8 mouse cellular contexts compared by ENCODE assay signal in the genomic region with DNA sequence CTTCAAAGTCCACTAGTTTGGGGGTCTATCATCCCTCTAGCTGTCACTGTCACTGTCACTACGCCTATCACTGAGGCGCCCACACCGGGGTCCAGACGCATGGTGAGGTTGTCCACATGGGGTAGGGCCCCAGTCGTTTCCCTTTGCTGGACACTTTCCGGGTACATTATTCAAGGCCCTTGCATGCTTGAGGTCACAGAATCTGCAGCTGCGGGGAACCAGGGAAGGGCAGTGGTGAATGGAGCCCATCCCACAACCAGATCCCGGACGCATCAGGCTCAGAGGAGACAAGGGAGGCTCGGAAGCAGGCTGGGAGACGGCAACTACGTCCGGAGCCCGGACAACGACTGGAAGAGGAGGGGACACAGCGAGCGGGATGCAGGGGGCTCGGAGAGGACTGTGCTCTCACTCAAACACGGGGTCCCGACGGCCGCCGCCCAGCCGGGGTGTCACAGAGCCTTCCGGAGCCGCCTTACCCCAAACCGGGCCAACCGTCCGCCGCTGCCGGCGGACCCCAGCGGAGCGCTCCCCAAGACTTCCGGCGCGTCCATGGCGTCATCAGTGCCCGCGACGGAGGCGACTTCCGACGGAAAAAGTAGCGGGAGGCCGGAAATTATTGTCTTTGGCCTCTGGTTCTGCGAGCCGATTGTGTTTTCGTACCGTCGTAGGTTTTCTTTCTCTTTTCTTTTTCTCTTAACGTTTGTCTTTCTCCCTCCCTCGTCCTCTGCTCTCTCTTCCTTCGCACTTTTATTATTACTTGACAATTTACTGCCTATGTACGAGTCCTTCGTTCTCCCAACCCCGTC. TPM values are rescaled to one million over a fixed set of nuclear protein-coding genes. Genes with fewer than 3 reads are reported as not detected.
A peak's percentile ranks its signal among the peaks of the same experiment; 100 is the strongest.
DNase-seq lines count a peak whose midpoint lies in the region; ATAC-seq and TF ChIP-seq lines count a peak whose summit lies in the region.

A gene (minus strand): TSS at position 567 of the 806 bp plus-strand sequence.

- under 1% methylated on average over 57 of the region's 57 CpGs for WGBS in forebrain, embryonic 10.5 days
- under 1% methylated on average over 57 of the region's 57 CpGs for WGBS in heart, embryonic 15.5 days
- WGBS in liver, embryonic 14.5 days (ENCODE audit: insufficient replicate concordance), result under 1% methylated on average over 57 of the region's 57 CpGs
- under 1% methylated on average over 45 of the region's 57 CpGs for WGBS in neural tube, embryonic 11.5 days
- under 1% methylated on average over 55 of the region's 57 CpGs for WGBS in stomach, postnatal 0 days

- H3K4me1 ChIP-seq in forebrain, embryonic 10.5 days, result peaks cover 22% of the 10 kb centered on the region
- peaks cover 21% of the 10 kb centered on the region for H3K4me1 ChIP-seq in heart, embryonic 15.5 days (replicated peaks)
- peaks cover 12 to 13% of the 10 kb centered on the region in 2 experiments for H3K4me1 ChIP-seq in liver, embryonic 14.5 days (replicated peaks; ENCODE audit: control insufficient read depth in 2 of 2, insufficient read depth in 2 of 2, low read length in 1 of 2)
- H3K4me1 ChIP-seq in neural tube, embryonic 11.5 days (ENCODE audit: control insufficient read depth, insufficient read depth, low read length), result peaks cover 11% of the 10 kb centered on the region; the same call in 1 of the 2 replicates
- H3K4me1 ChIP-seq in stomach, postnatal 0 days (replicated peaks; ENCODE audit: control insufficient read depth, insufficient read depth), result peaks cover 5% of the 10 kb centered on the region; the same call in 1 of the 2 replicates

- TF ChIP-seq EP300 in liver, embryonic 14.5 days (IDR thresholded peaks at IDR 0.05; ENCODE audit: low read depth), result no peak
- TF ChIP-seq EP300 in stomach, postnatal 0 days (optimal IDR thresholded peaks at IDR 0.05), result no peak

- peak; percentile 77 to 86 for DNase-seq in CD8-positive naive resting alpha-beta T cell, adult 2 months (ENCODE audit: low read depth in 2 of 2, low spot score in 2 of 2)
- peak; percentile 87 for DNase-seq in c-Kit-positive CD71-negative TER-119-negative erythroid progenitor cells, embryonic 14.5 days (ENCODE audit: low read depth)
- peak; percentile 87 for DNase-seq in forebrain, embryonic 10.5 days (ENCODE audit: extremely low spot score, low spot score)
- DNase-seq in kidney, postnatal 25 days, result peak; percentile 93 to 95
- peak; percentile 74 to 78 (median 77) for DNase-seq in liver, embryonic 14.5 days (ENCODE audit: low read depth in 3 of 3, low spot score in 3 of 3)
- peak; percentile 93 for DNase-seq in neural tube, embryonic 11.5 days (ENCODE audit: low spot score)
- DNase-seq in stomach, postnatal 0 days (ENCODE audit: low spot score), result peak; percentile 91

- H3K27me3 ChIP-seq in forebrain, embryonic 10.5 days (ENCODE audit: poor library complexity, severe bottlenecking), result no peaks in the 10 kb centered on the region
- no peaks in the 10 kb centered on the region for H3K27me3 ChIP-seq in heart, embryonic 15.5 days
- no peaks in the 10 kb centered on the region for H3K27me3 ChIP-seq in liver, embryonic 14.5 days (ENCODE audit: control insufficient read depth, insufficient read depth, low read length)
- no peaks in the 10 kb centered on the region for H3K27me3 ChIP-seq in neural tube, embryonic 11.5 days (ENCODE audit: control insufficient read depth, insufficient read depth, low read length)
- no peaks in the 10 kb centered on the region for H3K27me3 ChIP-seq in stomach, postnatal 0 days (ENCODE audit: control insufficient read depth, insufficient read depth, low read length)

- H3K4me3 ChIP-seq in forebrain, embryonic 10.5 days, result peak within 1 kb of the TSS; percentile 96
- peak within 1 kb of the TSS; percentile 85 for H3K4me3 ChIP-seq in heart, embryonic 15.5 days
- H3K4me3 ChIP-seq in liver, embryonic 14.5 days (ENCODE audit: insufficient read depth in 1 of 2, low read depth in 2 of 2, low read length in 2 of 2), result peak within 1 kb of the TSS; percentile 74 to 83
- peak within 1 kb of the TSS; percentile 97 for H3K4me3 ChIP-seq in neural tube, embryonic 11.5 days (ENCODE audit: low read depth, low read length)
- peak within 1 kb of the TSS; percentile 91 for H3K4me3 ChIP-seq in stomach, postnatal 0 days (ENCODE audit: low read depth, low read length)

- ATAC-seq in heart, embryonic 15.5 days (replicated peaks; ENCODE audit: insufficient number of reproducible peaks, insufficient read depth, low FRiP score, low read depth), result peak; percentile 68; the same call in 1 of the 2 replicates
- ATAC-seq in liver, embryonic 14.5 days (ENCODE audit: insufficient read depth), result peak; percentile 80
- peak; percentile 60 for ATAC-seq in neural tube, embryonic 11.5 days (ENCODE audit: insufficient read depth, low FRiP score, low TSS enrichment)
- peak; percentile 71 for ATAC-seq in stomach, postnatal 0 days (ENCODE audit: low FRiP score, low TSS enrichment)

- H3K9me3 ChIP-seq in forebrain, embryonic 10.5 days, result no peaks in the 10 kb centered on the region
- H3K9me3 ChIP-seq in heart, embryonic 15.5 days (replicated peaks), result no peaks in the 10 kb centered on the region
- no peaks in the 10 kb centered on the region for H3K9me3 ChIP-seq in liver, embryonic 14.5 days (ENCODE audit: control insufficient read depth, low read length)
- H3K9me3 ChIP-seq in neural tube, embryonic 11.5 days (ENCODE audit: control insufficient read depth, low read length), result no peaks in the 10 kb centered on the region
- H3K9me3 ChIP-seq in stomach, postnatal 0 days (ENCODE audit: control insufficient read depth, low read length), result no peaks in the 10 kb centered on the region

- no peak for TF ChIP-seq CTCF in liver, embryonic 14.5 days (IDR thresholded peaks at IDR 0.05; ENCODE audit: low read depth)
- TF ChIP-seq CTCF in stomach, postnatal 0 days (IDR thresholded peaks at IDR 0.05; ENCODE audit: low read depth), result no peak

- peak within 1 kb of the TSS; percentile 88 for H3K27ac ChIP-seq in forebrain, embryonic 10.5 days
- H3K27ac ChIP-seq in heart, embryonic 15.5 days, result peak within 1 kb of the TSS; percentile 67
- H3K27ac ChIP-seq in liver, embryonic 14.5 days, result peak within 1 kb of the TSS; percentile 2
- peak within 1 kb of the TSS; percentile 39; the same call in 1 of the 2 replicates for H3K27ac ChIP-seq in neural tube, embryonic 11.5 days (ENCODE audit: low read depth, low read length)
- peak within 1 kb of the TSS; percentile 85 for H3K27ac ChIP-seq in stomach, postnatal 0 days (replicated peaks)

- peaks cover 27% of the 10 kb centered on the region for H3K36me3 ChIP-seq in forebrain, embryonic 10.5 days (replicated peaks)
- peaks cover 24% of the 10 kb centered on the region for H3K36me3 ChIP-seq in heart, embryonic 15.5 days
- peaks cover 7% of the 10 kb centered on the region for H3K36me3 ChIP-seq in liver, embryonic 14.5 days (replicated peaks; ENCODE audit: control insufficient read depth, insufficient read depth, low read depth)
- peaks cover 4% of the 10 kb centered on the region; the same call in 1 of the 2 replicates for H3K36me3 ChIP-seq in neural tube, embryonic 11.5 days (ENCODE audit: control insufficient read depth, insufficient read depth, low read length)
- H3K36me3 ChIP-seq in stomach, postnatal 0 days (ENCODE audit: control insufficient read depth, insufficient read depth, low read length), result peaks cover 16% of the 10 kb centered on the region; the same call in 1 of the 2 replicates

- H3K4me2 ChIP-seq in heart, embryonic 15.5 days, result peak within 1 kb of the TSS; percentile 85
- H3K4me2 ChIP-seq in liver, embryonic 14.5 days (ENCODE audit: low read depth), result peak within 1 kb of the TSS; percentile 85
- H3K4me2 ChIP-seq in neural tube, embryonic 11.5 days (ENCODE audit: low read depth), result peak within 1 kb of the TSS; percentile 95
- H3K4me2 ChIP-seq in stomach, postnatal 0 days (replicated peaks; ENCODE audit: low read depth), result peak within 1 kb of the TSS; percentile 91

- peak within 1 kb of the TSS; percentile 78 for H3K9ac ChIP-seq in heart, embryonic 15.5 days
- peak within 1 kb of the TSS; percentile 82 for H3K9ac ChIP-seq in liver, embryonic 14.5 days (replicated peaks)
- H3K9ac ChIP-seq in neural tube, embryonic 11.5 days (ENCODE audit: low read length), result peak within 1 kb of the TSS; percentile 93
- H3K9ac ChIP-seq in stomach, postnatal 0 days (ENCODE audit: low read length), result peak within 1 kb of the TSS; percentile 92

RNA-seq across cellular contexts. Expression of the gene that starts here (rescaled TPM):
- 70.2 and 70.9 TPM in 2 replicates for polyA plus RNA-seq in forebrain, embryonic 10.5 days (2016; fragmentation: Nextera tagmentation; extraction: Ambion mirVana)
- 49.8 and 56.0 TPM in 2 replicates for polyA plus RNA-seq in heart, embryonic 15.5 days (2015; fragmentation: Nextera tagmentation; extraction: Ambion mirVana)
- polyA plus RNA-seq in liver, embryonic 14.5 days (2012; rRNA removed), result 16.4 and 19.3 TPM in 2 replicates
- 24.5 and 25.9 TPM in 2 replicates for polyA plus RNA-seq in liver, embryonic 14.5 days (2014; fragmentation: Nextera tagmentation; extraction: Ambion mirVana)
- 69.3 and 73.3 TPM in 2 replicates for polyA plus RNA-seq in neural tube, embryonic 11.5 days (2014; fragmentation: Nextera tagmentation; extraction: Ambion mirVana)
- 62.6 and 65.2 TPM in 2 replicates for polyA plus RNA-seq in stomach, postnatal 0 days (2015; fragmentation: Nextera tagmentation; extraction: Ambion mirVana)

Comparison
In these comparisons a context has a peak if more than half of its experiments do, and no peak if none do; other contexts are left out.
1. Peak in every context shown above with its lines: DNase-seq, ATAC-seq, H3K4me3 ChIP-seq and H3K27ac ChIP-seq.
2. H3K27ac ChIP-seq: peak in every context shown above with its lines; median percentile 88 in forebrain, embryonic 10.5 days; 85 in stomach, postnatal 0 days; 67 in heart, embryonic 15.5 days; 39 in neural tube, embryonic 11.5 days; 2 in liver, embryonic 14.5 days.